Mouse (Mus musculus): ENCODE data around the gene Smad3.

DNA sequence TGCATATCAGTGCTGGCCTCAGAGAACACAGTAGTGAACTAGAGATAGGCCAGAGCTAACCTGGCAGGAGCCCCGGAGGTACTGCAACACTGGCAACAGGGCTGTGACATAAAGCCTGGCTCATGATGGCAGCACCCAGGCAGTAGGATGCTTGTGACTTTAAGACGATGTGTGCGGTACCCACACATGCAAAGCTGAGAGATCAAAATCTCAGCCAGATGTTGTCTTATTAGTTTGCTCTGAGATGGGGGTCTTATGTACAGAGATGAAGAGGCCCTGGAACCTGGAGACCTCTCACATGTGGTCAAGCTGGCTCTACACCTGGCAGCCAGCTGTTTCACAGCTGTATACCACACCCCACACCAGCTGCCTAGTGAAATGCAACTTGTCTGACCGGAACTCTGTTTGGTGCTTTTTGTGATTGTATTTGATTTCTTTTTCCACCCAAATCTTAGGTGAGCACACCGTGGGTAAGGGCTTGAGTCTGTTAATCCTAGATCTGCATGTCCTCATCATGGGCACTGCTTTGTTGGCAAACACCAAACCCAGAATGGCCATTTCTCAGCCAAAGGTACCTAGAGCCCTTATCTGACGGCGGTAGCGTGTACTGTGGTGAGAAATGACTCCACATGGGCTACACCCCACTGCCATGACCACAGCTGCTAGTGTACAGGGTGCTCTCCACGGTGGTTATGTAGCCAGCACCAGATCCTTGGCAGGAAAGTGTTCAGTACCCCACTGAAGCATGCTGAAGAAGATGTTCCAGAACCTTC, 49.8 kb downstream of the Smad3 start:
- TF ChIP-seq CTCF (IDR thresholded peaks at IDR 0.05; ENCODE audit: control insufficient read depth, insufficient read depth, insufficient read length) = no peak
- TF ChIP-seq MAX (IDR thresholded peaks at IDR 0.05) = no peak
- TF ChIP-seq MYOG (IDR thresholded peaks at IDR 0.05; ENCODE audit: control insufficient read depth, extremely low read depth, insufficient read length) = no peak
- no peak for TF ChIP-seq USF1 (IDR thresholded peaks at IDR 0.05; ENCODE audit: low read depth)
- no peak for TF ChIP-seq CEBPB (IDR thresholded peaks at IDR 0.05; ENCODE audit: low read depth)
